Mouse (Mus musculus) ES-E14 (cell line): ENCODE results near the gene Gnl3. TPM values are rescaled to one million over a fixed set of nuclear protein-coding genes. Genes with fewer than 3 reads are reported as not detected.
A peak's percentile ranks its signal among the peaks of the same experiment; 100 is the strongest.

Source experiments
- DNase-seq: peaks from one replicate; pipeline ENCODE4 v3.0.0-alpha.2; 2013; ENCODE audit warnings: low read depth, low spot score
- H3K27ac ChIP-seq: 2 replicates; pipeline ENCODE4 v1.5.1; 2012; ENCODE audit warnings: low read depth, mild to moderate bottlenecking, low read length, moderate library complexity, mixed read lengths; ENCODE audit not compliant: poor library complexity, insufficient read depth, severe bottlenecking
- H3K36me3 ChIP-seq: 2 replicates; pipeline ENCODE4 v1.6.1; 2012; ENCODE audit warnings: mild to moderate bottlenecking, low read length, moderate library complexity, mixed read lengths; ENCODE audit not compliant: control insufficient read depth, poor library complexity, insufficient read depth, severe bottlenecking
- H3K4me1 ChIP-seq, 2 experiments: fragments of 150-350 bp in 1 of 2; sonication (generic) in 1 of 2; 2 replicates each; pipeline ENCODE4 v1.6.1; 2012; ENCODE audit warnings: low read length in 2 of 2, mild to moderate bottlenecking in 1 of 2, mixed read lengths in 1 of 2; ENCODE audit not compliant: control insufficient read depth in 2 of 2, insufficient read depth in 2 of 2, poor library complexity in 1 of 2
- H3K4me3 ChIP-seq, 2 experiments: fragments of 150-350 bp in 1 of 2; sonication (generic) in 1 of 2; 2 replicates each; pipeline ENCODE4 v1.5.1; 2012; ENCODE audit warnings: low read length in 2 of 2, low read depth in 1 of 2, mild to moderate bottlenecking in 1 of 2, mixed read lengths in 1 of 2; ENCODE audit not compliant: insufficient read depth in 1 of 2, poor library complexity in 1 of 2, severe bottlenecking in 1 of 2
- H3K9ac ChIP-seq: 2 replicates; pipeline ENCODE4 v1.6.1; 2012; ENCODE audit warnings: low read depth, mild to moderate bottlenecking, low read length, mixed read lengths; ENCODE audit not compliant: poor library complexity, insufficient read depth, severe bottlenecking
- H3K9me3 ChIP-seq: fragments of 150-350 bp; sonication (generic); 2 replicates; pipeline ENCODE4 v1.6.1; 2012; ENCODE audit warnings: low read depth, mild to moderate bottlenecking, low read length; ENCODE audit not compliant: control insufficient read depth, insufficient read depth
- CHD2 ChIP-seq: IDR thresholded peaks from 2 replicates; pipeline ENCODE4 v1.6.1; 2014; ENCODE audit warnings: mild to moderate bottlenecking, low read depth, low read length, inconsistent platforms
- HCFC1 ChIP-seq: IDR thresholded peaks from 2 replicates; pipeline ENCODE4 v1.6.1; 2012; ENCODE audit warnings: low read length, inconsistent platforms, borderline replicate concordance; ENCODE audit not compliant: insufficient read depth
- MAFK ChIP-seq: IDR thresholded peaks from 2 replicates; pipeline ENCODE4 v1.6.1; 2014; ENCODE audit warnings: mild to moderate bottlenecking, low read depth, low read length, inconsistent platforms; ENCODE audit not compliant: insufficient read depth
- ZC3H11A ChIP-seq: IDR thresholded peaks from 2 replicates; pipeline ENCODE4 v1.6.1; 2012; ENCODE audit warnings: low read depth, mild to moderate bottlenecking, inconsistent platforms, low read length, borderline replicate concordance
- ZNF384 ChIP-seq: IDR thresholded peaks from 2 replicates; pipeline ENCODE4 v1.6.1; 2012; ENCODE audit warnings: low read depth, low read length, inconsistent platforms
- in situ Hi-C, 2 experiments: fragments of 600-800 bp; cut with MboI; formaldehyde crosslinking; loops; one replicate each; pipeline ENCODE4 v1.15.1; 2025; ENCODE audit warnings: low sequenced_read_pairs in 2 of 2, inconsistent platforms in 1 of 2; ENCODE audit not compliant: unreplicated experiment in 2 of 2
- total RNA-seq: library from RNA; depleted of rRNA; stranded (reverse); fragments of 300-350 nt; gene quantifications from 2 replicates; pipeline ENCODE4 v1.2.3, GENCODE M21; 2012; rRNA removed

The Gnl3 gene
- 377 and 427 TPM in 2 replicates for total RNA-seq

- peak within 1 kb of the TSS; percentile 99 for H3K9ac ChIP-seq
- H3K4me3 ChIP-seq = peak within 1 kb of the TSS; percentile 92 to 96
- no peaks in the 10 kb centered on the region for H3K9me3 ChIP-seq
- H3K36me3 ChIP-seq = peaks cover 38% of the 10 kb centered on the region
- DNase-seq = peak; percentile 89
- TF ChIP-seq HCFC1 (peak; percentile 64; the same call in 1 of the 2 replicates), CHD2 (no peak; the same call in 1 of the 2 replicates), ZNF384 (no peak)
- in situ Hi-C loops = no loop called here
- H3K4me1 ChIP-seq = peaks cover 4% of the 10 kb centered on the region in 2 experiments
- peak within 1 kb of the TSS; percentile 87 for H3K27ac ChIP-seq
Observed at GRCm38 (mm10) chr14:31018860-31019291, at the start of gene Gnl3, which contains the start of gene Pbrm1. Gene Gnl3, minus strand, starts transcription at chr14:31019152. Gene Pbrm1, plus strand, starts transcription at chr14:31019138.

GRCm38 (mm10) chr14:31062277-31062676, 43.3 kb upstream of the Gnl3 start:
- H3K36me3 ChIP-seq = peaks cover 13% of the 10 kb centered on the region
- no peaks in the 10 kb centered on the region for H3K4me1 ChIP-seq
- no peak overlapping the region for H3K4me3 ChIP-seq
- H3K9ac ChIP-seq = no peak overlapping the region
- H3K27ac ChIP-seq = no peak overlapping the region
- TF ChIP-seq HCFC1 (no peak), MAFK (no peak), ZC3H11A (no peak)
- in situ Hi-C loops = no loop called here
- H3K9me3 ChIP-seq = no peaks in the 10 kb centered on the region
- peak; percentile 21 for DNase-seq

GRCm38 (mm10) chr14:31045817-31046216, 26.9 kb upstream of the Gnl3 start:
- no peak overlapping the region for H3K9ac ChIP-seq
- H3K36me3 ChIP-seq = peaks cover 8% of the 10 kb centered on the region
- H3K4me1 ChIP-seq = no peaks in the 10 kb centered on the region
- no peak for DNase-seq
- in situ Hi-C loops = no loop called here
- H3K4me3 ChIP-seq = no peak overlapping the region
- H3K9me3 ChIP-seq = no peaks in the 10 kb centered on the region
- TF ChIP-seq ZC3H11A (no peak), CHD2 (no peak), HCFC1 (no peak), ZNF384 (no peak), MAFK (no peak)
- no peak overlapping the region for H3K27ac ChIP-seq

DNA sequence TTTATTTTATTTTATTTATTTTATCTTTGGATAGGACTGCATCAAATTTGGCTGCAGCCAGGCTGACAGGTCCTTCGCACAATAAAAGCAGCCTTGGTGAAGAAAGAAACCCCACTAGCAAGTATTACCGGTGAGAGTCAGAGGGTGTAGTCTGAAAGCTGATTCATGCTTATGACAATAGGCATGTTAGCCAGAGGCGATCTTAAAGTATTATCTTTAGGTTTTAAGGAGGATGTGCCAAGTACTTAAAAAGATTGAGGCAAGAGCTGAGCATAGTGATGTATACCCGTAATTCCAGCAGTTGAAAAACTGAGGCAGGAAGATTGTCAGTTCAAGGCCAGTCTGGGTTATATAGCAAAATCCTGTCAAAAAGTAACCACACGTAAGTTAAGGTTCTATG, 26.3 kb upstream of the Gnl3 start:
- H3K4me1 ChIP-seq = no peaks in the 10 kb centered on the region
- H3K9me3 ChIP-seq = no peaks in the 10 kb centered on the region
- no peak overlapping the region for H3K9ac ChIP-seq
- in situ Hi-C loops = no loop called here
- peaks cover 5% of the 10 kb centered on the region for H3K36me3 ChIP-seq
- no peak for DNase-seq
- H3K4me3 ChIP-seq = no peak overlapping the region
- no peak overlapping the region for H3K27ac ChIP-seq
- TF ChIP-seq CHD2 = no peak
- TF ChIP-seq HCFC1 = no peak
- no peak for TF ChIP-seq ZC3H11A
- no peak for TF ChIP-seq MAFK
- no peak for TF ChIP-seq ZNF384

DNA sequence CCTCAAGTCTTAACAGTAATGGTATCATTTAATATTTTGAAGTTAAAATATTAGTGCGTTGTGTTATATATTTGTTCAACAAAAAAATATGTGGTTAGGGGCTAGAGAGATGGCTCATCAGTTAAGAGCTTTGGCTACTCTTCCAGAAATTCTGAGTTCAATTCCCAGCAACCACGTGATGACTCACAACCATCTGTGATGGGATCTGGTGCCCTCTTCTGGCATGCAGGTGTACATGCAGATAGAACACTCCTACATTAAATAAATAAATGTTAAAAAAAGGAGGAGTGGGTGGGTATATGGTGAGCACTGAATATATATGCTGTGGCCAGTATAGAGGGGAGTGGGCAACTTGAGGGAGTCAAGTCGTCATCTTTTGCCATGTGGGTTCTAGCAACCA, 6.8 kb upstream of the Gnl3 start:
- TF ChIP-seq CHD2 (no peak), MAFK (no peak), ZC3H11A (no peak), HCFC1 (no peak), ZNF384 (no peak)
- no peaks in the 10 kb centered on the region for H3K9me3 ChIP-seq
- no peak overlapping the region for H3K9ac ChIP-seq
- no peak for DNase-seq
- H3K4me3 ChIP-seq = no peak overlapping the region
- H3K27ac ChIP-seq = no peak overlapping the region
- H3K4me1 ChIP-seq = no peaks in the 10 kb centered on the region; a peak in 1 of 4 replicates
- peaks cover 9% of the 10 kb centered on the region for H3K36me3 ChIP-seq
- in situ Hi-C loops = no loop called here
